Mouse (Mus musculus): ENCODE results near the gene Agpat2.

- TF ChIP-seq HCFC1 (IDR thresholded peaks at IDR 0.05; ENCODE audit: borderline replicate concordance, insufficient read depth, low read length) (no peak), ZNF384 (IDR thresholded peaks at IDR 0.05; ENCODE audit: low read depth, low read length) (no peak), CHD2 (IDR thresholded peaks at IDR 0.05; ENCODE audit: low read depth, low read length) (no peak), MAFK (IDR thresholded peaks at IDR 0.05; ENCODE audit: insufficient read depth, low read depth, low read length) (no peak)
Measured at GRCm38 (mm10) chr2:26576462-26576861, 27.8 kb downstream of the Agpat2 start.
